Mouse (Mus musculus): ENCODE results near the gene Phtf2.

DNA sequence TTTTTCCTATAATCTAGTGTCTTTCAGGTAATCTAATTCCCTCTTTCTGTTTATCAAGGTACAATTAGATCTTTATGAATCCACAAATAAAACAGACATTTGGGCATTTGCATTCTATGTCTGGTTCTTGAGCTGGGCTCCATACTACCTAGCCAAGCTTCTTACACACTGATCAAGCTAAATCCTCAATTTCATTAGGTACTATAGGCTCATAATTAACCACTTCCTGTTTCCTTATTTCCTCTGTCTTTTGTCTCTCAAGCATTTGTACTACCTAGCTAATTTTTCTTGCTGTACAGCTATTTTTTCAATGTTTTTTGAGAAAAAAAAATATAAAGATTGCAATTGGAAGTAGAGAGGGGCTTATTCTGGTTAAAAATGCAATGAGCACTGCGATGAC, 44.8 kb downstream of the Phtf2 start:
- TF ChIP-seq CTCF (IDR thresholded peaks at IDR 0.05; ENCODE audit: insufficient read depth, low read length) (no peak), POLR2A (IDR thresholded peaks at IDR 0.05; ENCODE audit: borderline replicate concordance, extremely low read depth, low read depth, low read length) (no peak)
